Mouse (Mus musculus) lung, postnatal 4 days (tissue): ENCODE data around the gene Cbfa2t2.

ENCODE experiments used
- DNase-seq, 2 experiments: peaks; one replicate each; pipeline ENCODE4 v3.0.0; 2021

Cbfa2t2 gene

GRCm38 (mm10) chr2:154426188-154426904, 9.9 kb upstream of the Cbfa2t2 start:
- DNase-seq, result peak in 1 of 2 experiments; percentile 29

DNA sequence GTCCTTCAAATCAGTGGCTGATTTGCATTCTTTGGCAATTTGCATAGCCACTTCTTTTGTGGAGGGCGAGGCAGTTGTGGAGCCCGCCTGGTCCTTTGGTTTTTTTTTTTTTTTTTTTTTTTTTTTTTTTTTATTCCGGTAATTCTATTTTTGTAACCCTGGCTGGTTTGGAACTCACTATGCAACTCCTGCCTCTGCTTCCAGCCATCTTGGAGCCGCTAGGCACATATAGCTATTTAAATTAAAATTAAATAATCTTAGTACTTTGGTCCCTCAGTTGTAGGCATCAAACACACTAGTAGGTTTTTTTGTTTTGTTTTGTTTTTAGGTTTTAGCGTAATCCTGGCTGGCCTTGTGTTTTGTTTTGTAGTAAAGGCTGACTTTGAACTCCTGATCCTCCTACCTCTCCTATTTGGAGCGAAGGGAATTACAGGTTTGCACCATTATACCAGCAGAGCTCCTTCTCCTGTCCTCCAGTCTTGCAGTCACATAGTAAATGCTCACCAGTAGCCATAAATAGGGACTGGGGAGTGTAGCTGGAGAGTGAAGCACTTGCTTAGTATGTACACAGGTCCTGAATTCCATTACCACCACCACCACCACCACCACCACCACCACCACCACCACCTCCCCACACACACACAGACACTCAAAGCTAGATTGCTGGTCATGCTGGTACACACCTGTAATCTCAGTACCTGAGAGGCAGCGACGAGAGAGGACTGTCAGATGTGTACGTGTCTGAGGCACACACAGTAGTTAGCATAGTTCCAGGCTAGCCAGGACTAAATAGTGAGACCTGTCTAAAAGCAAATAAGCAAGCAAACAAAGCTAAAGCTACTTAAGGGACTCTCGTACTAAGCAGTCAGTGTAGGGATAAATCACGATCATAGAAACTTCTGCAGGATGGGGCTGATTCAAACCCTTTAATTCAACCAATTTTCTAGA, 9.1 kb upstream of the Cbfa2t2 start:
- DNase-seq, result no peak

GRCm38 (mm10) chr2:154427853-154428360, 8.4 kb upstream of the Cbfa2t2 start:
- DNase-seq, result peak; percentile 84 to 90

- DNase-seq, result no peak
Observed at GRCm38 (mm10) chr2:154430566-154430965, 5.7 kb upstream of the Cbfa2t2 start.

DNA sequence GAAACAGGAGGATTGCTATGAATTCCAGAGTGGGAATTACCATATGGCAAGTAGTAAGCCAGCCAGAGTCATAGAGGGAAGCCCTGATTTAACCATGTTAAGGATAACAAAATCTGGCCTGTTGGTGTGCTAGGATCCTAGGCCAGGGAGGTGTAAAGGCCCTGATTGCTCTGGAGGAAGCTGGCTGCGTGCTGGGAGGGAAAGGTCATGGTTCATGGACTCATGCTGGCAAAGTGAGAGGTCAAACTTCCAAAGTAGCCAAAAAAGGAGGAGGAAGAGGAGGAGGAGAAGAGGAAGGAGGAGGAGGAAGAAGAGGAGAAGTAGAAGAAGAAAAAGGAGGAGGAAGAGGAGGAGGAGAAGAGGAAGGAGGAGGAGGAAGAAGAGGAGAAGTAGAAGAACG, 3.6 kb upstream of the Cbfa2t2 start:
- DNase-seq, result no peak

- no peak for DNase-seq
Observed at GRCm38 (mm10) chr2:154433391-154433790, 2.9 kb upstream of the Cbfa2t2 start.

- no peak for DNase-seq
Observed at GRCm38 (mm10) chr2:154434690-154435089, 1.6 kb upstream of the Cbfa2t2 start.

- DNase-seq, result peak; percentile 98 to 100
Observed at GRCm38 (mm10) chr2:154436076-154436457, 214 bp upstream of the Cbfa2t2 start.

- DNase-seq, result no peak
Observed at GRCm38 (mm10) chr2:154437191-154437527, 878 bp downstream of the Cbfa2t2 start.

GRCm38 (mm10) chr2:154440453-154440852, 4.2 kb downstream of the Cbfa2t2 start:
- no peak for DNase-seq

GRCm38 (mm10) chr2:154447821-154448220, 11.5 kb downstream of the Cbfa2t2 start:
- no peak for DNase-seq

DNA sequence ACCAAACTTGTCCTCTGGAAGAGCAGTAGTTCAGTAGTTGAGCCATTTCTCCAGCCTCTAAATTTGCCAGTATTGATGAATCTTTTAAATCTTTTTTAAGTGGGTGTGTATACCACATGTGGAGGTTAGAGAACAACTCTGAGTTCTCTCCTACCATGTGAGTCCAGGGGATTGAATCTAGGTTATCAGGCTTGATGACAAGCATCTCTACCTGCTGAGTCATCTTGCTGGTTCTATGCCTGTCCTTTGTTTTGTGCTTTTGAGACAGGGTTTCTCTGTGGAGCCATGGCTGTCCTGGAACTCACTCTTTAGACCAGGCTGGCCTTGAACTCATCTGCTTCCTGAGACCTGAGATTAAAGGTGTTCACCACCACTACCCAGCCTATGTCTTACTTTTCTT, 12.4 kb downstream of the Cbfa2t2 start:
- DNase-seq, result no peak

DNA sequence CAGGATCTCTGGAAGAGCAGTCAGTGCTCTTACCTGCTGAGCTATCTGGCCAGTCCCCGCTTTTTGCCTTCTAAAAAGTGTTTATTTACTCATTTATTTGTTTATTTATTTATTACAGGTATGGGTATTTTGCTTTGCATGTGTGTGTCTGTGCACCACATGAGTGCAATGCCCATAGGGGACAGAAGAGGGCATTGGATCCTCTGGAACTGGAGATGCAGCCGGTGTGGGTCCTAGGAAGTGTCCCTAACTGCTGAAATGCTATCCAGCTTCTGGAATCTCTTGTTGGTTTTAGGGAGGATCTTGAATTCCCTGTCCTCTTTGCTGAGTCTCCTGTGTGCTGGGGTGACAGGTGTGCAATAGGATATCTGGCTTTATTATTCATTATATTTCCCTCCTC, 16.7 kb downstream of the Cbfa2t2 start:
- DNase-seq, result no peak

DNA sequence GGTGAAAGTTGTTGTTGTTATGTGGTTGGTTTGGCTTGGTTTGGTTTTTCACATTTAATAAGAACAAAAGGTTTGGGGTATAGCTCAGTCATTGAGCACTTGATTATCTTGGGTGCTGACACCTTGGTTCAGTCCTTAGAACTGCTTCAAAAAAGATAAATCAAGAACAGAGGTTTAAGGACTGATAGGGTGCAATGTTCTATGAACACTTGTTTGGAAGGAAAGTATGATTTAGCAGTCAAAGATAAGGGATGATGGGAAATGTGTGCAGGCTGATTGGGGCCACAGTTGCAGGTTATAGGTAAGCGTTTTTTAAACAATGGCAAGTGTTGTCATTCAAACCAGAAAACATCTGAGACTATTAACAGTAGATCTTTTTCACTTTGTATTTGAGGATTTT, 17.8 kb downstream of the Cbfa2t2 start:
- DNase-seq, result no peak

- no peak for DNase-seq
Observed at GRCm38 (mm10) chr2:154454605-154455004, 18.3 kb downstream of the Cbfa2t2 start.

- DNase-seq, result peak; percentile 15 to 26
Observed at GRCm38 (mm10) chr2:154455776-154456175, 19.5 kb downstream of the Cbfa2t2 start.

DNA sequence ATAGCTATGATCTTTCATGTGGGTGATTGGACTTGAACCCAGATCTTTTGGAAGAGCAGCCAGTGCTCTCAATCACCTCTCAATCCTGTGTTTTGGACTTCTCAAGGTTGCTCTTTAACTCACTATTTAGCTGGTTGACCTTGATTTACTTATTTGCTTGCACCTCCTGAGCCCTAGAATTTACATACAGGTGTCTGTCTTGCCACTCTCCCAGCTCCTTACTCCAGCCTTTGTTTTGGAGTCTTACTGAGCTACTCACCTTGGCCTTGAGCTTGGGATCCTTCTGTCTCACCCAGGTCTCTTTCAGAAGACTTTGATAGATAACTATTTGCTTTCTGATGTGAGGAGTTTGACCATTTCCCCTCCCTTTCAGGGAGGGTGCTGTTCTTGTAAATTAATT, 20.3 kb downstream of the Cbfa2t2 start:
- no peak for DNase-seq

GRCm38 (mm10) chr2:154459262-154459661, 23.0 kb downstream of the Cbfa2t2 start:
- DNase-seq, result no peak

- peak; percentile 55 to 56 for DNase-seq
Observed at GRCm38 (mm10) chr2:154459851-154460250, 23.6 kb downstream of the Cbfa2t2 start.

GRCm38 (mm10) chr2:154463621-154464198, 27.4 kb downstream of the Cbfa2t2 start:
- peak in 1 of 2 experiments; percentile 30 for DNase-seq

DNA sequence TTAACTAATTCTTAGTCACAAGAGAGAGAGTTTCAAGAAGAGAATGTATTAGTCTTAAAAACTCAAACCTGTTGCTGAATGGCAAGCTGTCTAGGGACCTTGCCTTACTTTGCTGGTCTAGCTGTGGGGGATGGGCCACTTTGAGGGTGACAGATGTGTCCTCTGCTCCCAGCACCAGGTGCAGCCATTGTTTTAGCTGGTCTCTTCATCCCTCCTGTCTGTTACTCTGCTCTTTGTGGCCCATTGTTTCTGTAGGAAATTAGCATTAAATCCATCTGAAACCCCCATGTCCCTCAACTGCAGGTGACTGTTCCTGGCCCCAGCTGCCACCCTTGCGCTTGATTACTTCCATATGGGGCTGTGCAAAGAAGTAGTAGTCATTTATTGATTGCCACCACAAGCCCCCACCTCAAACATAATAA, 29.6 kb downstream of the Cbfa2t2 start:
- no peak for DNase-seq

DNA sequence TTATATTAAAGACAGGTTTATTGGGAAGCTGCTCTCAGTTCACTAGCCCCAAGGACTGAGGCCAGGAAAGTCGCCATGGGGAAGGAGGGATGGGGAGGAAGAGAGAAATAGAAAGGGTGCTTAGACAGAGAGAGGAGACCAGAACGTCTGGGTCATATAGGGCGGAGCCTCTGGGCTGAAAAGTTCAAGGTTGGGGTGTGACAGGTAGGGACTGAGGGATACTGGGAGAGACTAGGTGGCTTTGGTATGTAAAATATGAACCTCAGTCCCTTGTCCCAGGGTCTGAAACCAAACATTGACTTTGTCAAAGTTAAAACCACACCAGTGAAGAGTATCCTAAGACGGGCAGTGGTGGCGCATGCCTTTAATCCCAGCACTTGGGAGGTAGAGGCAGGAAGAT, 30.9 kb downstream of the Cbfa2t2 start:
- no peak for DNase-seq

GRCm38 (mm10) chr2:154474251-154475061, 38.2 kb downstream of the Cbfa2t2 start:
- DNase-seq, result no peak
